Mouse (Mus musculus) erythroblast, embryonic 14.5 days (primary cell): ENCODE data around the gene Mybpc2. TPM values are rescaled to one million over a fixed set of nuclear protein-coding genes. Genes with fewer than 3 reads are reported as not detected.

Source experiments
- H3K27me3 ChIP-seq: 2 replicates; pipeline ENCODE4 v1.6.1; 2012; ENCODE audit warnings: inconsistent platforms; ENCODE audit not compliant: control insufficient read depth
- H3K36me3 ChIP-seq: 2 replicates; pipeline ENCODE4 v1.6.1; 2012; ENCODE audit warnings: mild to moderate bottlenecking, inconsistent platforms; ENCODE audit not compliant: control insufficient read depth
- H3K4me1 ChIP-seq: 2 replicates; pipeline ENCODE4 v1.6.1; 2012; ENCODE audit warnings: inconsistent platforms; ENCODE audit not compliant: control insufficient read depth
- H3K4me3 ChIP-seq: replicated peaks from 2 replicates; pipeline ENCODE3; 2012; ENCODE audit warnings: moderate library complexity, mild to moderate bottlenecking, inconsistent platforms
- H3K9me3 ChIP-seq: 2 replicates; pipeline ENCODE4 v1.6.1; 2012; ENCODE audit warnings: low read length, inconsistent platforms, mixed read lengths; ENCODE audit not compliant: control insufficient read depth
- GATA1 ChIP-seq: IDR thresholded peaks from 2 replicates; pipeline ENCODE4 v1.6.1; 2012; ENCODE audit warnings: low read length, inconsistent platforms, mixed read lengths
- TAL1 ChIP-seq: IDR thresholded peaks from 3 replicates; pipeline ENCODE4 v1.6.1; 2012; ENCODE audit warnings: low read length, inconsistent platforms, mixed read lengths
- polyA plus RNA-seq: library from polyadenylated mRNA; stranded (reverse); fragments of >175 nt; gene quantifications from 2 replicates; pipeline ENCODE4 v1.2.3, GENCODE M21; 2012

Mybpc2 gene
- polyA plus RNA-seq, 1 experiment, result not detected

GRCm38 (mm10) chr7:44560435-44561400 is 36.3 kb upstream of the Mybpc2 start:
- Histone ChIP-seq H3K9me3 (no peaks in the 10 kb centered on the region), H3K27me3 (peaks cover 2% of the 10 kb centered on the region; the same call in 1 of the 2 replicates), H3K4me1 (peaks cover 8% of the 10 kb centered on the region), H3K4me3 (no peak overlapping the region), H3K36me3 (no peaks in the 10 kb centered on the region)
- no peak for TF ChIP-seq TAL1
- no peak for TF ChIP-seq GATA1

DNA sequence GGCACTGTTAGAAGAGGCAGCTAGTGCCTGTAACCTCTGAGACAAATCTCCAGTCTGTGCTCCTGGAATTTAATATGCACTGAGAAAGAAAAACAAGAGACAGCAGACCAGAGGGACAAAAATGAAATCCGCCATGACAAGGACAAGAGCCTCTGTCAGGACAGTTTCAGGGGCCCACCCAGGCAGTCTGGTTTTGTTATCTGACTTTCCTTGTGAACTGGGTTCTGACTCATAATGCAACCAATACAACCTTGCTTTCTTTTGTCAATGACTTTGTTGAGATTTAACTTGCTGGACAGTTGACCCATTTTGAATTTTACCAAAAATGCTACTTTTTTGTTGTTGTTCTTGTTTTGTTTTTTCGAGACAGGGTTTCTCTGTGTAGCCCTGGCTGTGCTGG is 33.2 kb upstream of the Mybpc2 start:
- H3K36me3 ChIP-seq, result peaks cover 4% of the 10 kb centered on the region
- H3K27me3 ChIP-seq, result no peaks in the 10 kb centered on the region; the same call in 1 of the 2 replicates
- H3K4me1 ChIP-seq, result peaks cover 19% of the 10 kb centered on the region
- TF ChIP-seq TAL1 (no peak), GATA1 (no peak)
- H3K4me3 ChIP-seq, result no peak overlapping the region
- peaks cover 1% of the 10 kb centered on the region for H3K9me3 ChIP-seq

- TF ChIP-seq GATA1 (no peak), TAL1 (no peak)
- peak within 1 kb of the TSS; percentile 79 for H3K4me3 ChIP-seq
- H3K9me3 ChIP-seq, result peaks cover 18% of the 10 kb centered on the region
- H3K27me3 ChIP-seq, result no peaks in the 10 kb centered on the region; the same call in 1 of the 2 replicates
- H3K4me1 ChIP-seq, result peaks cover 40% of the 10 kb centered on the region
- peaks cover 38% of the 10 kb centered on the region for H3K36me3 ChIP-seq
Observed at GRCm38 (mm10) chr7:44553826-44554225, 29.4 kb upstream of the Mybpc2 start, which contains the start of gene Nr1h2. Gene Nr1h2, minus strand, starts transcription at chr7:44553951.

DNA sequence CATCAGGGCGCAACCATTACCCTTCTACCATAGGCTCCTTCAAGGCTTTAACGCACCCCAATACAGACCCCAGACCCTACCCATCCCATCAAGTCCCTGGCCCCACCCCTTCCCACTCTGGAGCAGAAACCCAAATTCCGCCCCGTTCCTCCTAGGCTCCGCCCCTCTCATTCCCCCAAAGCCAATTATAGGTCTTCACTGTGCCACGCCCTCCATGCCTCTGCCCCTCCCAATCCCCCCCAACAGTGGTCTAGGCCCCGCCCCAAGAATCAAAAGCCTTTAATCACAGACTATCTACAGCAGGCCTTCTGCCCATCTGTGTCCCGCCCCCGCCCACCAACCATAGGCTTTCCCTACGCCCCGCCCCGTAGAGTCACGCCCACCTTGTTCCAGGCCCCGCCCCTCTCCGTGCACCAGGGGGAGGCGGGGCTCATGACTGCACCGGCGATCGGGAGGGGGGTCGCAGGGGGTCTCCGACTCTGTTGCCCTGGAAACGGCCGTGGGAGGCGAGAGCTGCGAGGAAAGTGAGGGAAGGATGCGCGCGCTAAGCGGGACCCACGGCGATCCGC is 28.8 kb upstream of the Mybpc2 start:
- peaks cover 38% of the 10 kb centered on the region for H3K36me3 ChIP-seq
- no peak for TF ChIP-seq TAL1
- no peak for TF ChIP-seq GATA1
- H3K27me3 ChIP-seq, result no peaks in the 10 kb centered on the region; the same call in 1 of the 2 replicates
- H3K4me3 ChIP-seq, result peak overlapping the region; percentile 79
- H3K9me3 ChIP-seq, result peaks cover 18% of the 10 kb centered on the region
- H3K4me1 ChIP-seq, result peaks cover 46% of the 10 kb centered on the region

GRCm38 (mm10) chr7:44552141-44552908 is 27.9 kb upstream of the Mybpc2 start:
- H3K4me1 ChIP-seq, result peaks cover 52% of the 10 kb centered on the region
- TF ChIP-seq GATA1 (no peak), TAL1 (no peak)

DNA sequence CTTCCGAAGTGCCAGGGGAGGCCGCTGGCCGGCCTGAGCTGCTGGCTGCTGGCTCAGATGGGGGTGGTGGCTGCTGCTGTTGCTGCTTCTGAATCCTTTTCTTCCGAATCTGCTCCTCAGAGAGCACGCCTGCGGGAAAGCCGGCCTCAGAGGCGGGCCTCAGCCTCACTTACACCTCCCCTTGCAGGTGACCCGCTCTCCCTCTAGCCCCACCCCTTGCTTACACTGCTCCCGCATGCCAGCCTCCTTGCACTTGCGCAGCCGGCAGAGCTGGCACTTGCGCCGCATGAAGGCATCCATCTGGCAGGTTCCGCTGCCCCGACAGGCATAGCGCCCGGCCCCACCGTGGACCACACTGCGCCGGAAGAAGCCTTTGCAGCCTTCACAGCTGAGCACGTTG is 27.3 kb upstream of the Mybpc2 start:
- Histone ChIP-seq H3K9me3 (peaks cover 18% of the 10 kb centered on the region), H3K4me3 (no peak overlapping the region), H3K4me1 (peaks cover 53% of the 10 kb centered on the region), H3K36me3 (peaks cover 47% of the 10 kb centered on the region), H3K27me3 (no peaks in the 10 kb centered on the region)
- TF ChIP-seq TAL1 (no peak), GATA1 (no peak)

More at GRCm38 (mm10) chr7:44552141-44552908, 27.9 kb upstream of the Mybpc2 start:
- peaks cover 42% of the 10 kb centered on the region for H3K36me3 ChIP-seq
- H3K9me3 ChIP-seq, result peaks cover 18% of the 10 kb centered on the region
- H3K4me3 ChIP-seq, result peak overlapping the region; percentile 79
- H3K27me3 ChIP-seq, result no peaks in the 10 kb centered on the region; the same call in 1 of the 2 replicates

GRCm38 (mm10) chr7:44551301-44551700 is 26.8 kb upstream of the Mybpc2 start:
- Histone ChIP-seq H3K27me3 (no peaks in the 10 kb centered on the region), H3K9me3 (peaks cover 18% of the 10 kb centered on the region), H3K4me3 (no peak overlapping the region), H3K36me3 (peaks cover 51% of the 10 kb centered on the region), H3K4me1 (peaks cover 57% of the 10 kb centered on the region)
- no peak for TF ChIP-seq TAL1
- TF ChIP-seq GATA1, result no peak

- H3K4me3 ChIP-seq, result no peak overlapping the region
- H3K4me1 ChIP-seq, result peaks cover 59% of the 10 kb centered on the region
- H3K36me3 ChIP-seq, result peaks cover 58% of the 10 kb centered on the region
- H3K27me3 ChIP-seq, result no peaks in the 10 kb centered on the region
- H3K9me3 ChIP-seq, result peaks cover 18% of the 10 kb centered on the region
- TF ChIP-seq GATA1, result no peak
Observed at GRCm38 (mm10) chr7:44550409-44550678, 25.9 kb upstream of the Mybpc2 start.
